Mouse (Mus musculus) adrenal gland, adult (tissue): Measurements from ENCODE around the gene Mark3.

Source experiments
- DNase-seq, 2 experiments: peaks; one replicate each; pipeline ENCODE4 v3.0.0; 2022 to 2023; ENCODE audit warnings: low spot score in 1 of 2; ENCODE audit not compliant: inconsistent age in 2 of 2

The Mark3 gene

GRCm38 (mm10) chr12:111559647-111560258 lies 14.6 kb upstream of the Mark3 start:
- DNase-seq = no peak

DNA sequence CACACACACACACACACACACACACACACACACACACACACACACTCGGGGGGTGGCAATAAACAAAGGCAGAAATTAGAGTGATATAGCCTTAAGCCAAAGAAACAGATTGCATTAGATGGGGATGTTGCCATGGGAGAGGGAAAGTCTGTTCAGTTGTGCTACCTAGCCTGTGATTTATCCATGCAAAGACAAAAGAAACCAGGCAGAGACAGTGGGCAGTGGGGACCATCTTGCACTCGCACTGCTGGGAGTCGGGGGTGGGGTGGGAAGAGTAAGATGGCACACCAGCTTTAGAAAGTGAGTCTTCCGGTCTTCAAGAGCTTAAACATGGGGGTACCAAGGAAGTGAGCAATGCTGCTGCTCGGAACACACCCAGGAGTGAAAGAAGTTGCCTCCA lies 14.0 kb upstream of the Mark3 start:
- no peak for DNase-seq

- no peak for DNase-seq
Measured at GRCm38 (mm10) chr12:111562276-111562814, 12.0 kb upstream of the Mark3 start.

GRCm38 (mm10) chr12:111563076-111563629 lies 11.2 kb upstream of the Mark3 start:
- DNase-seq = no peak

- no peak for DNase-seq
Measured at GRCm38 (mm10) chr12:111565363-111565762, 9.0 kb upstream of the Mark3 start.

GRCm38 (mm10) chr12:111568836-111569235 lies 5.5 kb upstream of the Mark3 start:
- peak; percentile 69 to 75 for DNase-seq

DNA sequence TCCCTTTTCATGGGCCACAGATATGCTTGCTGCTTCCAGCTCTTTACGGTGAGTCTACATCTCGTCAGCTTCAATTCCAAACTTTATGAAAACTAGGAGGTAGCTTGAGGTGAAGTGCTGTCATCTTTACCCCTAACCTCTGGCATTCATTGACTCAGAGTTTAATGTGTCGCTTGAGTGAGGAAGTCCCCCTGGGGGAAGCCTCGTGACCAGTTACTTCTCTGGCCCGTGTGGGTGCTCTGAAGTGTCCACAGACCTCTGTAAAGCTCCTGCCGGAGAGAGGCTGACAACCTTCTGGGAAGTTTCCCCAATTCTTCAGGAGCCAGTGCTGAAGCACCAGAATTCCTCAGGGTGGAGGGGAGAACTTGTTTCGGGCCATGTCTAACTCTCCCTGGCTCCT lies 1.9 kb upstream of the Mark3 start:
- no peak for DNase-seq

- no peak for DNase-seq
Measured at GRCm38 (mm10) chr12:111573315-111573714, 1.0 kb upstream of the Mark3 start.

DNA sequence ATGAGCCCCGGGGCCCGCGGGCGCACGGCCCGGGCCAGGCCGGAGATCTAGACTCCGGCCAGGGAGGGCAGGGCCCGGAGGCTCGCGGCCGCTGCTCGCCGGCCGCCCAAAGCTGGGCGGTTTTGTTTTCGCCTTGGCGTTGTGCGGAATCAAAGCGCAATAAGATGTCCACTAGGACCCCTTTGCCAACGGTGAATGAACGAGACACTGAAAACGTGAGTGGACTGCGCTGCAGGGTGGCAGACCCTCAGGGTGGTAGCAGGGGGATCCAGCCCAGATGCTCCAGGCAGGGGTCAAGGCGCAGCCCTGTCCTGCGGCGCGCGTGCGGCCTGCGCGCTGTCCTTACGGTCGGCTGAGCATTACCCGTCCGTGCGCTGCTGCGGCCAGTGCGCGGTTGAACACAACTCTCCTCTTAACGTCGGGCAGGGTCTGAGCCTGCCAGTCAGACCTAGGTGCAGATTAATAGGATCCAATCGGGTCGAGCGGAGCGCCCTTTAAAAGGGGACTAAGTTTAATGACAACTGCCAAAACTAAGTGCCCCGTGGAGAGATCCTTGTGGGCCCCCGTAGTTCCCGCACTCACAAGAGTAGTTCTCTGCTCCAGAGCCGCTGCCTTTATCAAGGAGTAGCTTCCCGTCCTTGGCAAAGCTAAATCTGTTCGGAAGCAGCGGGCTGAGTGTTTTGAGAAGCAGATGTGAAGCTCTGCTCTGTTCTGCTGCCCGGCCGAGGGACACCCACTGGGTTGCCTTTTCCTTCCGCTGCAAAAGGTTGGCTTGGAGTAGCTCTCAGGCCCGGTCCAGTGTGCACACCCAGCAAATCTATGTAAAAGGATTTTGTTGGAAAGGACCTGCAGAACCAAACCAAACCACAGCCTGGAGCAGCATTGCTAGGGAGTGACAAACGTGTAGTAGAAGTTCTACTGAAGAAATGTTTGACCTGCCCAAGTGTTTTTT lies 840 bp downstream of the Mark3 start:
- peak; percentile 57 to 86 for DNase-seq

GRCm38 (mm10) chr12:111583058-111583457 lies 8.7 kb downstream of the Mark3 start:
- DNase-seq = peak; percentile 27 to 65

DNA sequence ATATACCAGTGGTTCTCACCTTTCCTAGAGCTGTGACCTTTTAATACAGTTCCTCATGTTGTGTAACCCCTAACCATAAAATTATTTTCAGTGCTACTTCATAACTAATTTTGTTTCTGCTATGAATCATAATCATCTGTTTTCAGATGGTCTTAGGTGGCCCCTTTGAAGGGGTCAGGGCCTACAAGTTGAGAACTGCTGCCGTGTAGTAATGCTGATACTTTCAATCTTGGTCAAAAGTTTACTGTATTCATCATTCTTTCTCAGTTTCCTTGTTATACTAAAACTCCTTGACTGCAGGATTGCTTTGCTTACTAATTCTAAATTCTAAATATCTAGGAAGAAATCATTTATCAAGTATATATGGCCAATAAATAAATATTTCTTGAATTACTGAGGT lies 10.1 kb downstream of the Mark3 start:
- no peak for DNase-seq

DNA sequence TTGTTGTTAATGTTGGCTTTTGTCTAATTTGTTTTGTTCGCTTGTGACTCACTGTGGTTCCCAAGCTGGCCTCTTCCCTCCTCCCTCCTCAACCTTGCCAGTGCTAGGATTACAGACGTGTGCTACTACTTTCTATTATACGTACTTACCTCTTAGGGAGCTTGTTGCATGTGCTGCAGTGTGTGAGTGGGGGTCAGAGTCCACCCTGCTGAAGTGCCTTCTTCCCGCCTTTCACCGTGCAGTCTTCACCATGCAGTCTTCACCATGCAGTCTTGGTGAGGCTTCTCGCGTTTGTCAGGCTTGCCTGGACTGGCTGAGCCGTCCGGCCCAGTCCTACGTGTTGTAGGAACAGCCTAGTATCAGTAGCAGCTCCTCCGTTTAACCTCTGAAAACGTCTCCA lies 12.9 kb downstream of the Mark3 start:
- no peak for DNase-seq

- DNase-seq = no peak
Measured at GRCm38 (mm10) chr12:111592407-111593021, 18.2 kb downstream of the Mark3 start.

- DNase-seq = no peak
Measured at GRCm38 (mm10) chr12:111593775-111594174, 19.5 kb downstream of the Mark3 start.

DNA sequence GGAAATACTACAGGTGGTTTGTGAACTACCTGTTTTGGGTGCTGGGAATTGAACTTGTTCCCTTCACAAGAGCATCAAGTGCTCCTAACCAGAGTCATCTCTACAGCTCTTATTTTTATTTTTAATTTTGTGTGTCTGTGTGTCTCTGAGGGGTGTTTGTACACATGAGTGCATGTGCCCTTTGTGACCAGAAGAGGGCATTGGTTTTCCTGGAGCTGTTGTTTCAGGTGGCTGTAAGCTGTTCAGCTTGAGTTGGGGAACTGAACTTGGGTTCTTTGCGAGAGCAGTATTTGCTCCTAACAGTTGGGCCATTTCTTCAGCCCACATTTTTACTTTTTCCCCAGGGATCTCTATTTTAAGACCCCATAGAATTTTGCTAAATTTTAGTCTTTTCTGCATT lies 23.0 kb downstream of the Mark3 start:
- no peak for DNase-seq

GRCm38 (mm10) chr12:111598902-111599301 lies 24.6 kb downstream of the Mark3 start:
- DNase-seq = no peak

- peak; percentile 65 to 84 for DNase-seq
Measured at GRCm38 (mm10) chr12:111599640-111600039, 25.3 kb downstream of the Mark3 start.

DNA sequence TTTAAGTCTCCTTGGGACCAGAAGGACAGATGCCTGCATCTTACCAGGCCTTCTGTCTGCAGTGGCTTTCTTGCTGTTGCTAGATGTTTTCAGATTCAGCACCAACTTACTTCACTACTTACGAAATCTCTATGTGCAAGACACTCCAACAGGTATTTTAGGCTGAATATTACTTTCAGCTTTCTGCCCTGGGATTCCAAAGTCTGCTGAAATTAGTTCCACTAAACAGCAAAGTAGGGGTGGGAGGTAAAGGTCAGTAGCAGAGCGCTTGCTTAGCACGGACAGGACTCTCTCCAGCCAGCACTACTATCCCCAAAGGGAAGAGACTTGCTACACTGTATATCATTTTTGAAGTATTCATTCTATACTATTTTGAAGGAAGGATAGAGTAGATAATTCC lies 29.5 kb downstream of the Mark3 start:
- DNase-seq = no peak

DNA sequence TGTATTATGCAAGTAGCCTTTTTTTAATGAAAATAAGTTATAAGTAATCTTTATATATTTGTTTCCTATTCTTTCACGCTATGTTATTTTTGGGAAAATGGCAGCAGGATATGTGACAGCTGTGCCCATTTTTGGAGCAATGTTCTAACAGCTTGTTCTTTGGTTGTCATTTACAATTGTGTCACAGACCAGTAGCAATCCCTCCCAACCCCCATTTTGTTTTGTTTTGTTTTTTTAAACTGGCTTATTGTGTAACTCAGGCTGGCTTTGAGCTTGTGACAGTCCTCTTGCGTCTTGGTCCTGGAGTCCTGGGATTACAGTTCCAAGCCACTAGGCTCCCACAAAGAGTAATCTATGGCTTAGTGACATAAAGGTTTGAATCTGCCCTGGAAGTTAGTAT lies 31.3 kb downstream of the Mark3 start:
- no peak for DNase-seq

DNA sequence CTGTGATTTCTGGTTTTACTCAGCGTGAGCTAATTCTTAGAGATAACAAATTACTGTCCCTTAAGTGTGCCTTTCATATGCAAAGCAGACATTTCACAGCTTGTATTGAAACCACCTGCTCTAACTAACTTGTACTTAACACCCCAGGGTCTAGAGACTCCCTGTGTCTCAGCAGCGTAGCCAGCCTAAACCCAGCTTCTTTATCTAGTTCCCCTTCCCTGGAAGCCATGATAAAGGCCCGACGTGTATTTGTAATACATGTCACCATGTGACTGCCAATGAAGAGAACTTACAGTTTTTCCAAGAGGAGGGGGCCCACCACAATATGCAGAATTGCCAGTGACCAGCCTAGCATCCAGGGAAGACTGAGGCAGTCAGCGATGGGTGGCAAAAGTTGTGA lies 33.7 kb downstream of the Mark3 start:
- no peak for DNase-seq

DNA sequence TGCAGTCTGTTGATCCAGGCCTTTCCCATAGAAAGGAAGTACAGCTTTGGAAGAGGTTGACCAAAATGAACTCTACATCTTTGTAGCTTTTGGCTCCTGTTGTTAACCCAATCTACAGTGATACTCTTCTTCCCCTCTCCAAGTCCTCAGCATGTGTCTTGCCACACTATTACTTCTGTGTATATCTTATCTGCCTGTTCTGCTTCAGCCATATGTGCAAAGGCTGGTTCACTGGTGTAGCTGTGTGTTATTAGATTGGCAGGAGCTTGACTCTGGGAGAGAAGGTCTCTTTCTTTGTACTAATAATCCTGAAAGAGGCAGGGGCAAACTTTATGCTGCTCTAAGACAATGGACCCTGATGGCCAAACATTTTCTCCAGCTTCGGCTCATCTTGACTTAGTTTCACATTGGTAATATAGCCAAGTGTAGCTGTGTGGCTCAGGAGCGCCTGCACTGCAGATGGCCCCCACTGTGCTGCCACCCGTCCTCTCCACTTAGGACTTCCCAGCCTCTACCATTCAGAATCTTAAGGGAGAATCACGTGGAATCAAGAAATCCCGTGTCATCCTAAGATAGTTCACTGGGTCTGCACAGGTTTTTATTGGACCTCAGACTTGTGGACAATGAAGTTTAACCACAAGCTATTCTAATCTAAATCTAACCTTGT lies 40.3 kb downstream of the Mark3 start:
- no peak for DNase-seq
